Mouse (Mus musculus): ENCODE results near the gene Pmepa1. TPM values are rescaled to one million over a fixed set of nuclear protein-coding genes. Genes with fewer than 3 reads are reported as not detected.
A peak's percentile ranks its signal among the peaks of the same experiment; 100 is the strongest.

The Pmepa1 gene
- polyA plus RNA-seq, 1 experiment from 2014 or later = 7.3 TPM

DNA sequence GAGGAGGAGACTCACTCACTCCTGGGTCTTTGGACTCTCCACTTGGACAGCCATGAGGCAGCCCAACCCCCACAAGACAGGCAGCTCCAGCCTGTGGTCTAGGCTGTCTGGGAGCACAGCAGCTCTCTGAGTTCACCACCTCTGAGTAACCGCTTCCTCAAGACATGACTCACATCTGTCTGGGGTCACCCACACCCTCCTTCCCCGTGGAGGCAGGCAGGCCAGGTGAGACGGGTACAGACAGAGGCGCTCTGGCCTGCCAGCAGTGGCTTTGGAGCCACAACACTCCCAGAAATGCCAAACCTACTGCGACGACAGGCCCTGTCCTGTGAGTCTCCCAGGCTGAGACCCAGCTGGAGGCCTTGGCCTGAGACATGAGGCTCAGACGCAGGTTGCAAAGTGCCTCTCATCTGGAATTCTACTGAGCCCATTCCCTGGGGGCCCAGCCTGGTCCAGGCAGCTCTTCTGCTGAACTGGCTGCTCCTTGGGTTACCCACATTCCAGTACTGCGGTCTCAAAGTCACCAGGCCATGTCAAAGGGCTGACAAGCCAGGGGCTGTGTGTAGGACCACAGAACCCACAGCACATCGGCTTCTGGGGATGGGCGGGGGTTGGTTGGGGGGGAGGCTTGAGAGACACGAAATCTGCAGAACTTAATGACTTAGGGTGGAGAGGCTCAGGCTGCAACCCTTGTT is 12.6 kb downstream of the Pmepa1 start:
- no peaks in the 10 kb centered on the region for H3K36me3 ChIP-seq
- H3K27ac ChIP-seq = peak overlapping the region; percentile 62; the same call in 1 of the 2 replicates
- H3K4me2 ChIP-seq = 0 out of 2 replicates have a peak overlapping the region, but pooled peaks have one; percentile 3
- H3K4me3 ChIP-seq (replicated peaks) = no peak overlapping the region
- no peaks in the 10 kb centered on the region for H3K9me3 ChIP-seq
- WGBS = 45% methylated on average over 11 of the region's 11 CpGs
- H3K27me3 ChIP-seq (replicated peaks) = no peaks in the 10 kb centered on the region
- H3K9ac ChIP-seq = no peak overlapping the region
- H3K4me1 ChIP-seq = peaks cover 86% of the 10 kb centered on the region
- ATAC-seq (ENCODE audit: insufficient read depth, low FRiP score, low read depth) = peak; percentile 12; the same call in 1 of the 2 replicates

DNA sequence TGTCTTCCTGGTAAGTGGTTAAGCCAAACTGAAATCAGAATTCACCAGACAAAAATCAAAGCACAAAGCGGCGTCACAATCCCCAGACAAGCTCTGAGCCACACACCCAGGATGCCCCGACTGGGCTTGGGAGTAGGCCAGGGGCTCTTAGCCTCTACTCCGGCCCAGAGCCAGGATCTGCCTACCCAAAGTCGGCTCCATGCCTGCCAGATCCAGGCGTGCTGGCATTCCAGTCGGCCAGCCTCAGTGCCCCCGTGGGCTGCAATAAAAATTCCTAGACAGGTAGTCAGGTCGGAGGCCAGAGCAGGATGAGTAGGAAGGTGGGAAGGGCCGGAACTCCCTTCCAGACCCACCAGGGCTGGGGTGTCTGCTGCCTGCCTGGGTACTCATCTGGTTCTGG is 14.8 kb downstream of the Pmepa1 start:
- Histone ChIP-seq H3K4me1 (peaks cover 90% of the 10 kb centered on the region), H3K36me3 (no peaks in the 10 kb centered on the region), H3K27ac (no peak overlapping the region), H3K9ac (no peak overlapping the region), H3K27me3 (replicated peaks) (no peaks in the 10 kb centered on the region), H3K9me3 (no peaks in the 10 kb centered on the region), H3K4me2 (no peak overlapping the region), H3K4me3 (replicated peaks) (no peak overlapping the region)
- 62% methylated on average over 10 of the region's 10 CpGs for WGBS
- ATAC-seq (ENCODE audit: insufficient read depth, low FRiP score, low read depth) = no peak

DNA sequence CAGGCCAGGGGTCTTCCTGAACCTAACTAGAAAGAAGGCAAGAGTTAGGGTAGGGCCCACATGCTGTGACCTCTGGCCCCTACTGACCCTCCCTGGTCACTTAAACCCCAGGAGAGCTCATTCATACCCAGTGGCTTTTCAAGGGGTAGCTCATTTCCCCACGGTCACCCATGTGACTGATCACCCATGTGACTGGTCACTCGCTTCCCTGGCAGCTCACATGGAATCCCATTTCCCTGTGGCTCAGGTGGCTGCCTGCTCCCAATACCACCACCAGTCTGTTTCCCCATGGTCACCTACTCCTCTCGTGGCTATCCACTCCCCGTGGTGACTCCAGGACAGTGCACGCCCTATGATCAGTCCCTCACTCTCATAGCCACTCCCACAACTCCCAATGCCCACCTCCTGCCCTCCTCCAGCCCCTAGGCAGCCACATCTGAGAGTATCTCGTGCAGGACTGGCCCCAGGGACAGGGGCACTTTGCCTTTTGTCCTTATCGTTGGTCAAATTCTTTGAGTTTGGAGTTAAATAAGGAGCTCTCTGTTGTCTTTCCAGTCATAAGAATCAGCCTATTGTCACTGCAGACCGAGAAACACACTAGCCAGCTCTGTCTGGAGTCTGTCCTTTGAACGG is 17.8 kb downstream of the Pmepa1 start:
- no peaks in the 10 kb centered on the region for H3K36me3 ChIP-seq
- no peak overlapping the region for H3K9ac ChIP-seq
- H3K27me3 ChIP-seq (replicated peaks) = no peaks in the 10 kb centered on the region
- WGBS = 51% methylated on average over 9 of the region's 9 CpGs
- peaks cover 90% of the 10 kb centered on the region for H3K4me1 ChIP-seq
- H3K4me2 ChIP-seq = no peak overlapping the region
- peak overlapping the region; percentile 75; the same call in 1 of the 2 replicates for H3K27ac ChIP-seq
- no peak for ATAC-seq (ENCODE audit: insufficient read depth, low FRiP score, low read depth)
- no peak overlapping the region for H3K4me3 ChIP-seq (replicated peaks)
- H3K9me3 ChIP-seq = no peaks in the 10 kb centered on the region

DNA sequence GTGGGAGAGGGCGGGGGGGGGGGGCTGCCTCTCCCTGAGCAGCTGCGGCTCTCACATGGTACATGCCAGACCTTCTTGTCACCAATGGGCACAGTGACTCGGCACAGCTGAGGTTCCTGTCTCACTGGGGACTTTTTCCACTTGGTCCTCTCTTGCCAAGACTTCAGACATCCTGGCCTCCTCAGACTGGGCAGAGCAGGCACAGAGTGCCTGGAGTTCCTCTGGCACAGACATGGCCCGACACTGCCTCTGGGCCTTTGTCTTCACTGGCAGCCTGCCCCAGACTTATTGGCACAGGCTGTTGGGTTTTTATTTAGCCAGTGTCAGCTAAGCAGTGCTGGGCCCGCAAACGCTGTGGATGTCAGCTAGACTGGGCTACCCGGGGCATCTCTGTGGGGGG is 18.7 kb downstream of the Pmepa1 start:
- no peak overlapping the region for H3K9ac ChIP-seq
- H3K4me1 ChIP-seq = peaks cover 94% of the 10 kb centered on the region

DNA sequence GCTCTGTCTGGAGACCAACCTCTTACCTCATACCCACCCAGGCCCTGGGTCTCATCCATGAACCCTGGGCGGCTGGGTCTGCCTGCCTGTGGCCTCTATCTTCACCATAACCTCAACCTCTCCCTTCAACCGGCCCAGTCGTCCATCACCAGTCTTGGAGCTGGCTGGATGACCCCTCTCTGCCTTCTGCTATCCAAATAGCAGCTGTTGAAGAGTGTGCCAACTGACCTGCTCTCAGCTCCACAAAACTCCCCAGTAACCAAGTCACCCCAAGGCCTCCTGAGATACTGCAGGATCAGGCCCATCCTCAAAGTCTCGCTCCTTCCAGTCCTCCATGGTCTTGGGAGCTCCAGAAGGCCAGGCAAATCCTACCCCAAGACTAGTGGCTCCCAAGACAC is 19.8 kb downstream of the Pmepa1 start:
- peaks cover 93% of the 10 kb centered on the region for H3K4me1 ChIP-seq
- H3K9ac ChIP-seq = no peak overlapping the region
- WGBS = 55% methylated on average over 4 of the region's 4 CpGs
- no peaks in the 10 kb centered on the region for H3K36me3 ChIP-seq
- peak overlapping the region; percentile 75 for H3K27ac ChIP-seq
- ATAC-seq (ENCODE audit: insufficient read depth, low FRiP score, low read depth) = peak; percentile 5; the same call in 1 of the 2 replicates
- peak overlapping the region; percentile 31; the same call in 1 of the 2 replicates for H3K4me2 ChIP-seq
- no peaks in the 10 kb centered on the region for H3K9me3 ChIP-seq
- H3K27me3 ChIP-seq (replicated peaks) = no peaks in the 10 kb centered on the region
- H3K4me3 ChIP-seq (replicated peaks) = no peak overlapping the region

More for the DNA sequence above, 18.7 kb downstream of the Pmepa1 start:
- no peaks in the 10 kb centered on the region for H3K36me3 ChIP-seq
- peak overlapping the region; percentile 75 for H3K27ac ChIP-seq
- H3K4me3 ChIP-seq (replicated peaks) = no peak overlapping the region
- H3K27me3 ChIP-seq (replicated peaks) = no peaks in the 10 kb centered on the region
- no peak overlapping the region for H3K4me2 ChIP-seq
- 42% methylated on average over 7 of the region's 7 CpGs for WGBS
- ATAC-seq (ENCODE audit: insufficient read depth, low FRiP score, low read depth) = no peak
- no peaks in the 10 kb centered on the region for H3K9me3 ChIP-seq

DNA sequence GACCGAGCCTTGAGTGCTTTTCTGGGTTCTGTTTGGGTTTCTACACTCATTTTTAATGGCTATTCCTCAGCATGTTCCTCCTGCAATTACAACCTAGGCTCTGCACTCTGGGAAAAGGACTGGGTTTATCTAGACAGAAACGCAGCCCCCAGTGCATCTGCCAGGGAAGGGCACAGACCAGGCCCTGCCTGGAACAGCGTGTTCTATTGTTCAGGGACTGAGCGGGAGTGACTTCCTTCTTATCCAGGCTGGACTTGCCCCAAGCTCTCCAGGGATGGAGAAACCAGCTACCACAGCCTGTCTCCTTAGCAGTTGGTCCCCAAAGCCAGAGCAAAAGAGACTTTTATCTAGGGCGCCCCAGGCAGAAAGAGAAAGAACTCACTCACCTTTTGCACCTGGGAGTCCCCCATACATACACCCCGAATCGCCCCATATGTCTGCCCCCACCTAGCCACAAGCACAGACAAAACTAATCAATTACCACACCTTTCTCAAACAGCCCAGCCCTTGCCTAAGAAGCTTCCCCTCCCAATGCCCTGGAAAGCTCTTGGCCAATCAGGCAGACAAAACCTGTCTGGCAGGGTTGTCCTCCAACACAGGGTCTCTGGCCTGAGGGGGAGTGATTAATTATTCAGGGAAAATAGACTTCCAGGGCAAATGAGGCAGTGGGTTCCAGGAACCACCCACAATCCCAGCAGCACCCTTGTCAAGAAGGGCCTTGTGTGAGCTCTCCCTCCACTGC is 20.4 kb downstream of the Pmepa1 start:
- 0 out of 2 replicates have a peak overlapping the region, but pooled peaks have one; percentile 3 for H3K4me3 ChIP-seq (replicated peaks)
- 53% methylated on average over 7 of the region's 7 CpGs for WGBS
- no peaks in the 10 kb centered on the region for H3K9me3 ChIP-seq
- peak; percentile 40 for ATAC-seq (ENCODE audit: insufficient read depth, low FRiP score, low read depth)
- no peak overlapping the region for H3K9ac ChIP-seq
- peaks cover 94% of the 10 kb centered on the region for H3K4me1 ChIP-seq
- peak overlapping the region; percentile 75 for H3K27ac ChIP-seq
- no peaks in the 10 kb centered on the region for H3K27me3 ChIP-seq (replicated peaks)
- no peaks in the 10 kb centered on the region for H3K36me3 ChIP-seq
- peak overlapping the region; percentile 31 for H3K4me2 ChIP-seq

DNA sequence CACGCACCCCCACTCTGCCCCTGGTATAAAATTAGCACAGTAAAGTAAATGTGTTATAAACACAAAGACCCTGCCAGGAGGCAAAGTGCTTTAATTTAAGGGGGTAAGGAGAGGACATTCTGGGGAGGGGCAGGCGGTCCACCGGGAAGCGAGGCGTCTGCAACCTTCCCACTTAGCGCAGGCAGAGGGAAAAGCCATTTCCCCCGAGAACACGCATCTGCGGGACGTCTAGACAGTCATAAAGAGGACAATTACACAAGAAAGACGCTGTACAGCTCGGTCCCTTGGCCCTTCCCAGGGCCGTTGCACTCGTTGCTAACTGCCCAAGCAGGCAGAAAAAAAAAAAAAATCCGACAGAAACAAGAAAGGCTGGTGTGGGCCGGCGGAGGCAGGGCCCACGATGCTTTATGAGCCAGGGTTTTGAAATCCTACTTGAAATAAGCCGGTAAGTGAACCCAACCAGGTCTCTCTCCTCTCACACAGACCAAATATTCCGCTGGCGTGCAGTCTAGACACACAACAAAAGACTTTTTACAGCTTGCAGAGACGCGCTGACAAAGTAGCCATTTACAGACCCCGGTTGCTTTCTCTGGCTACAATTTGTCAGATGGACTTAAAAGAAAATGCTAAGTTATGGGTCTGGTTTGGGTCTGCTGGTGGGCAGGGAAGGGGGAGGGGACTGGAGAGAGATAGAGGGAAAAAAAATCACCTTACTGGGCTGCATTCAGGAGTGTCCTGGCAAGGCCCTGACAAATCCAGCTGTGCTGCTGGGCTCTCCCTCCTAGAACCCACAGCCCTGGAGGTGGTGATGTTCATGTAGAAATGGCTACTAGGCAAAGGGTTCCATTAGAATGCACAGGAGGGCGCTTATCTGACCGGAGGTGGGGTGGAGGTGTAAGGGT is 22.3 kb downstream of the Pmepa1 start:
- H3K4me1 ChIP-seq = peaks cover 96% of the 10 kb centered on the region
- no peaks in the 10 kb centered on the region for H3K27me3 ChIP-seq (replicated peaks)
- no peak overlapping the region for H3K4me3 ChIP-seq (replicated peaks)
- peak overlapping the region; percentile 20 for H3K4me2 ChIP-seq
- WGBS = 18% methylated on average over 26 of the region's 26 CpGs
- H3K27ac ChIP-seq = peak overlapping the region; percentile 75
- ATAC-seq (ENCODE audit: insufficient read depth, low FRiP score, low read depth) = no peak
- no peaks in the 10 kb centered on the region for H3K9me3 ChIP-seq
- no peaks in the 10 kb centered on the region for H3K36me3 ChIP-seq
- no peak overlapping the region for H3K9ac ChIP-seq

DNA sequence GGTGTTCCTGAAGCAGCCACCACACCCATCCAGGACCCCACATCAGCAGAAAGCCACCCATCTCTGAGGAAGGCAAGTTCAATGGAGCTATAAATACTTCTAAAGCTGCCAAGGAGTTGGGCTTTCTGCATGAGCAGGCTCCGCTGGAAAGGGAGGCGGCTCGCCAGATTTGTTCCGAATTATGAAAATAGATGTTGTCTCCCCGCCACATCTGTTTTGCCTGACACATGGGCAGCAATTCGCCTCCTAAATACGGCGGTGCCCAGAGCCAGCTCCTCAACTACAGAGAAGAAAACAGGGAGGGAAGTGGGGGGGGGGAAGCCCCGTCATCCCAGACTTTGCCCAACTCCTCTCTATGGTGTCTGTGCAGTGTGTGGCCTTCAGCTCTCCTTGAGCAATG is 24.7 kb downstream of the Pmepa1 start:
- no peak overlapping the region; the same call in 1 of the 2 replicates for H3K4me2 ChIP-seq
- H3K4me3 ChIP-seq (replicated peaks) = no peak overlapping the region
- WGBS = 46% methylated on average over 9 of the region's 9 CpGs
- no peaks in the 10 kb centered on the region for H3K9me3 ChIP-seq
- peaks cover 93% of the 10 kb centered on the region for H3K4me1 ChIP-seq
- peak overlapping the region; percentile 57 for H3K27ac ChIP-seq
- H3K27me3 ChIP-seq (replicated peaks) = no peaks in the 10 kb centered on the region
- no peak overlapping the region for H3K9ac ChIP-seq
- H3K36me3 ChIP-seq = no peaks in the 10 kb centered on the region
- ATAC-seq (ENCODE audit: insufficient read depth, low FRiP score, low read depth) = no peak

DNA sequence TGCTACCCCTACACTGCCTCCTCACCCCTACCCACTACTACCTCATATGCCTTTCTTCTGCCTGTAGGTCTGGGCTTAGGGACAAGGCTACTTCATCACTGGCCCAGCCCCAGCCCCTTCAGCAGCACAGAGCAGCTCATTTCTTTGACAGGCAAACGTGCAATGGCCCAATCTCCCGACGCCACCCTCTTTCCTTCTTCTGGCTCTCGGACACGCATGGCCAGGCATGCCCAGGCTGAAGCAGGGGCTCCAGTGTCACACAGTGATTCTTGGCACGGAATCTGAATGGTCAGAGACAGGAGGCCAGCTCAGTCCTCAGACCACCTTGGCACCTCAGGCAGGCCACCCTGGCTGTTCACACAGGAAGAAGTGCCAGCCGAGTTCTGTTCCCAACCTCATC is 25.2 kb downstream of the Pmepa1 start:
- Histone ChIP-seq H3K9ac (no peak overlapping the region), H3K4me1 (peaks cover 92% of the 10 kb centered on the region), H3K27ac (peak overlapping the region; percentile 57), H3K27me3 (replicated peaks) (no peaks in the 10 kb centered on the region), H3K4me3 (replicated peaks) (no peak overlapping the region), H3K9me3 (no peaks in the 10 kb centered on the region), H3K4me2 (no peak overlapping the region), H3K36me3 (no peaks in the 10 kb centered on the region)
- no peak for ATAC-seq (ENCODE audit: insufficient read depth, low FRiP score, low read depth)
- 48% methylated on average over 7 of the region's 7 CpGs for WGBS

DNA sequence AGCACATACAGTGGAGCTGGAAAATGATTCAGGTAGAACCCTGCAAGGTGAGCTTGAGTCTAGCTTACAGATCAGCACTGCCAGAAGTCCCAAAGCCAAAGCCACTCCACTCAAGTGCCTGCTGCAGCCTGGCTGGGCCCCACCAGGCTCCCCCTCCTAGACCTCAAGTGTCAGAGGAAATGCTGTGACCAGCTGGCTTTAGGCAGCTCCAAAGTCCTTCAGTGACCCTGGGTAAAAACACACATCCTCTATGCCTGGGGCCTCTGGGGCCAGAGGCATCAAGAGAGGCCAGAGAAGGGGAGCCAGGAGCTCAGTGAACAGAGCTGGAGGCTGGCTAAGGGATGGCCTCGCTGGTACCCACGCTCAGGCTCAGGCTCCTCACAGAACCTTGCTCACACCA is 25.9 kb downstream of the Pmepa1 start:
- peak overlapping the region; percentile 6; the same call in 1 of the 2 replicates for H3K4me2 ChIP-seq

DNA sequence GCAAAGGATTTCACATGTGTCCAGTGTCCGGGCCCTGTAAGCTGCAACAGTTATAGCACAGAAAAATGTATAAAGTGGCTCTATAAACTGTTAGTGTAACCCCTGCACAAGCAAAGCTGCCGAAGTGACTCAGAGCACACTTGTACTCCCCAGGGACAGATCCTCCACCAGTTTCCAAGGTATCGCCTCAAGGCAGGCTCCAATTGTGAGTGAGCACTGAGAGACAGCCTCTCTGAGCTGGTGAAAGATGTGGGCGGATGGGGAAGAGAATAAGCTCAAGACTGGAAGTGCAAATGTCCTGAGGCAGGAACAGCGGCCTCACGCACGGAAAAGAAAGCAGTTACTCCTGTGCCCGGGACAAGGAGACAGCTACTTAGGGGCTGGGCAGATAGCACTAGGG is 26.4 kb downstream of the Pmepa1 start:
- Histone ChIP-seq H3K4me3 (replicated peaks) (no peak overlapping the region), H3K9me3 (no peaks in the 10 kb centered on the region), H3K4me1 (peaks cover 87% of the 10 kb centered on the region), H3K27me3 (replicated peaks) (no peaks in the 10 kb centered on the region), H3K27ac (no peak overlapping the region), H3K4me2 (no peak overlapping the region), H3K9ac (no peak overlapping the region), H3K36me3 (no peaks in the 10 kb centered on the region)
- no peak for ATAC-seq (ENCODE audit: insufficient read depth, low FRiP score, low read depth)
- WGBS = 65% methylated on average over 8 of the region's 8 CpGs

More for the DNA sequence above, 25.9 kb downstream of the Pmepa1 start:
- H3K27ac ChIP-seq = 0 out of 2 replicates have a peak overlapping the region, but pooled peaks have one; percentile 57
- no peak overlapping the region; the same call in 1 of the 2 replicates for H3K9ac ChIP-seq
- H3K27me3 ChIP-seq (replicated peaks) = no peaks in the 10 kb centered on the region
- no peaks in the 10 kb centered on the region for H3K9me3 ChIP-seq
- 12% methylated on average over 2 of the region's 2 CpGs for WGBS
- H3K4me3 ChIP-seq (replicated peaks) = no peak overlapping the region
- peaks cover 91% of the 10 kb centered on the region for H3K4me1 ChIP-seq
- ATAC-seq (ENCODE audit: insufficient read depth, low FRiP score, low read depth) = no peak; the same call in 1 of the 2 replicates
- no peaks in the 10 kb centered on the region for H3K36me3 ChIP-seq

Measured in stomach, embryonic 15.5 days (tissue).